In the genomic region with DNA sequence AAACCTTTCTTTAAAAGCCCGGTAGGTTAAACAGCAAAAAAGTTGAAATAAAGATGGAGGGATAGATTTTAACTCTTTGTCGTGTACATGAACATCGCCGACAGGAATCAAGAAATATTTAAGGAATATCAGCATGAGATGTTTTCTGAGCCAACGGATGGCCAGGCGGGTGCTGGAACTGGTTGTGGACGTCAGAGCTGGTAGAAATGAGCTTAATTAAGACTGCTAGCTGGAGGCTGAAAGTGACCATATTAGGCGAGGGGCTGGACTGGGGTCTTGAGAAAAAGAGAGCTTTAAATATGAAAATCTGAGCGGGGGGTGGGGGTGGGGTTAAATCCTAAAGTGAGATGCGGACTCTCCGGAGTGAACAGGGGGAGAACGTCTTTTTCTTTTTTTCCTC, we compare ENCODE assay signal across 8 mouse cellular contexts. TPM values are rescaled to one million over a fixed set of nuclear protein-coding genes. Genes with fewer than 3 reads are reported as not detected.
DNase-seq lines count a peak whose midpoint lies in the region; ATAC-seq and TF ChIP-seq lines count a peak whose summit lies in the region.

No protein-coding gene starts in this region.

- under 1% methylated on average over 12 of the region's 12 CpGs for WGBS in kidney, postnatal 0 days
- 1% methylated on average over 12 of the region's 12 CpGs for WGBS in hindbrain, embryonic 16.5 days
- WGBS in macrophage (ENCODE audit: missing documents) = 0% methylated on average over 12 of the region's 12 CpGs

- no peak for ATAC-seq in kidney, postnatal 0 days (replicated peaks; ENCODE audit: low FRiP score, low read depth)
- ATAC-seq in hindbrain, embryonic 16.5 days = no peak
- ATAC-seq in inflammation-experienced regulatory T-cells, adult 6 months = no peak

- no peaks in the 10 kb centered on the region for H3K4me1 ChIP-seq in kidney, postnatal 0 days (replicated peaks; ENCODE audit: insufficient read depth, low read length)
- no peaks in the 10 kb centered on the region; the same call in 1 of the 2 replicates for H3K4me1 ChIP-seq in hindbrain, embryonic 16.5 days (ENCODE audit: control insufficient read depth, insufficient read depth, low read depth, low read length)

- DNase-seq in kidney, postnatal 0 days (ENCODE audit: low spot score) = peak; percentile 44
- DNase-seq in kidney, adult 18-20 months = no peak
- DNase-seq in cerebellum, postnatal 25 days = peak; percentile 21 to 23
- no peak for DNase-seq in urinary bladder, postnatal 14 days (ENCODE audit: low spot score)
- DNase-seq in thymus, postnatal 4 days = no peak

- peak overlapping the region; percentile 54 for H3K4me3 ChIP-seq in kidney, postnatal 0 days (replicated peaks; ENCODE audit: low read depth, low read length)
- peak overlapping the region; percentile 66 for H3K4me3 ChIP-seq in hindbrain, embryonic 16.5 days (ENCODE audit: low read length)
- H3K4me3 ChIP-seq in macrophage (ENCODE audit: inconsistent target) = peak overlapping the region; percentile 65

- peak overlapping the region; percentile 96 for H3K4me2 ChIP-seq in kidney, postnatal 0 days (ENCODE audit: low read length)
- H3K4me2 ChIP-seq in hindbrain, embryonic 16.5 days (ENCODE audit: low read length) = peak overlapping the region; percentile 97

- H3K9me3 ChIP-seq in kidney, postnatal 0 days (replicated peaks; ENCODE audit: low read length) = no peaks in the 10 kb centered on the region
- H3K9me3 ChIP-seq in hindbrain, embryonic 16.5 days (ENCODE audit: control insufficient read depth, low read length) = no peaks in the 10 kb centered on the region

- no peak for TF ChIP-seq CTCF in kidney, postnatal 0 days (IDR thresholded peaks at IDR 0.05; ENCODE audit: low read depth)

- no peaks in the 10 kb centered on the region for H3K27me3 ChIP-seq in kidney, postnatal 0 days (ENCODE audit: insufficient read depth, low read length)
- no peaks in the 10 kb centered on the region for H3K27me3 ChIP-seq in hindbrain, embryonic 16.5 days (replicated peaks; ENCODE audit: control insufficient read depth, insufficient read depth, low read length)

- peak overlapping the region; percentile 63 for H3K9ac ChIP-seq in kidney, postnatal 0 days (ENCODE audit: low read depth, low read length)
- peak overlapping the region; percentile 82 for H3K9ac ChIP-seq in hindbrain, embryonic 16.5 days (ENCODE audit: low read depth, low read length)

- no peaks in the 10 kb centered on the region for H3K36me3 ChIP-seq in kidney, postnatal 0 days (ENCODE audit: insufficient read depth, low read length)
- no peaks in the 10 kb centered on the region for H3K36me3 ChIP-seq in hindbrain, embryonic 16.5 days (ENCODE audit: control insufficient read depth, insufficient read depth, low read length)
- no peaks in the 10 kb centered on the region for H3K36me3 ChIP-seq in macrophage (ENCODE audit: inconsistent target)

- peak overlapping the region; percentile 91 for H3K27ac ChIP-seq in kidney, postnatal 0 days
- peak overlapping the region; percentile 90 for H3K27ac ChIP-seq in hindbrain, embryonic 16.5 days (ENCODE audit: low read depth, low read length)
- peak overlapping the region; percentile 99 for H3K27ac ChIP-seq in macrophage

- H3K79me2 ChIP-seq in macrophage (ENCODE audit: inconsistent target) = no peaks in the 10 kb centered on the region

RNA-seq across cellular contexts. Expression of a gene that starts 57.8 kb away (rescaled TPM):
- polyA plus RNA-seq in kidney, postnatal 0 days (2015; fragmentation: Nextera tagmentation; extraction: Ambion mirVana) = 517 and 563 TPM in 2 replicates
- polyA plus RNA-seq in hindbrain, embryonic 16.5 days (2015; fragmentation: Nextera tagmentation; extraction: Ambion mirVana) = 383 and 395 TPM in 2 replicates
- 10 to 100 TPM; 35.9 to 97.8 (median 63.4) TPM for total RNA-seq in macrophage (2018; cell fraction: chromatin; rRNA removed)
- 100 to 1,000 TPM; 120 to 186 (median 145) TPM for total RNA-seq in macrophage (2018; cell fraction: cytosol; rRNA removed)
- 10 to 100 TPM; 28.8 to 97.5 (median 66.8) TPM for total RNA-seq in macrophage (2018; cell fraction: nucleus; rRNA removed)
- 69.0 to 118 TPM (median 86.1 TPM) in 3 replicates for polyA plus RNA-seq in macrophage (2018)
- 100 to 1,000 TPM; 313 to 388 (median 382) TPM for polyA plus RNA-seq in inflammation-experienced regulatory T-cells, adult 6 months (2017; shearing (Covaris generic))

Comparison
In these comparisons a context has a peak if more than half of its experiments do, and no peak if none do; other contexts are left out.
1. DNase-seq: peak in kidney, postnatal 0 days (single experiment) and cerebellum, postnatal 25 days (2 of 2); none in kidney, adult 18-20 months (single experiment), urinary bladder, postnatal 14 days (single experiment) and thymus, postnatal 4 days (single experiment).
2. Peak in every context shown above with its lines, with median percentiles within 50 percentile points of each other: H3K27ac ChIP-seq and H3K4me3 ChIP-seq.